Mouse (Mus musculus) gastrocnemius, postnatal 36 days (tissue): Measurements from ENCODE around the gene Ankrd52. TPM values are rescaled to one million over a fixed set of nuclear protein-coding genes. Genes with fewer than 3 reads are reported as not detected.
"Not testable (repeated sequence)": the region's sequence is repeated elsewhere in the genome, so short reads cannot be mapped to it uniquely, and the experiment has no call there.

Source experiments
- DNase-seq, 2 experiments: peaks; one replicate each; pipeline ENCODE4 v3.0.0; 2022
- intact Hi-C: fragments of 180-260 bp; cut with DNase I; formaldehyde crosslinking; loops from one replicate; pipeline ENCODE4 v1.15.1; 2025
- long read RNA-seq, 2 experiments: library from polyadenylated mRNA; stranded (forward); transcript quantifications; one replicate each; pipeline ENCODE4 v2.0.0; 2021
- total RNA-seq, 2 experiments: library from RNA; stranded (reverse); gene quantifications; 2 replicates each; pipeline ENCODE4 v1.2.3; 2021

The Ankrd52 gene
- total RNA-seq = 10 to 100 TPM; 50.5 to 55.7 TPM
- long read RNA-seq, experiment 1, partial matches to known transcripts = 1 of 15 reads
- long read RNA-seq, experiment 1, other reads (novel, unspliced or antisense) = 14 of 15 reads
- long read RNA-seq, experiment 2, full-length matches to known transcripts = 1 of 17 reads
- long read RNA-seq, experiment 2, partial matches to known transcripts = 1 of 17 reads
- long read RNA-seq, experiment 2, other reads (novel, unspliced or antisense) = 15 of 17 reads

- intact Hi-C loops = loop anchor here (5.0 kb wide), 1 partner anchor 39 kb away; the partner anchor contains the start of gene Cs
- DNase-seq = peak; percentile 83 to 87
Measured at GRCm38 (mm10) chr10:128376455-128377211, at the start of gene Ankrd52. Gene Ankrd52 (plus strand): TSS chr10:128377115.

GRCm38 (mm10) chr10:128327610-128328009 lies 49.3 kb upstream of the Ankrd52 start:
- intact Hi-C loops = no loop called here
- DNase-seq = no peak

- DNase-seq, intact Hi-C loops: not testable (repeated sequence)
Measured at GRCm38 (mm10) chr10:128332358-128333249, 44.3 kb upstream of the Ankrd52 start.

- intact Hi-C loops = loop anchor here (2.0 to 5.0 kb wide), 2 partner anchors 42 to 121 kb away; partner anchors contain the start of gene Ankrd52
- DNase-seq = peak; percentile 64 to 70
Measured at GRCm38 (mm10) chr10:128335582-128335981, 41.3 kb upstream of the Ankrd52 start.

- intact Hi-C loops = loop anchor here (5.0 kb wide), 1 partner anchor 41 kb away; the partner anchor contains the start of gene Ankrd52
- DNase-seq = no peak
Measured at GRCm38 (mm10) chr10:128336195-128336594, 40.7 kb upstream of the Ankrd52 start.

- intact Hi-C loops = loop anchor here (5.0 kb wide), 1 partner anchor 41 kb away; the partner anchor contains the start of gene Ankrd52
Measured at GRCm38 (mm10) chr10:128336597-128336996, 40.3 kb upstream of the Ankrd52 start.

GRCm38 (mm10) chr10:128337306-128338181 lies 39.4 kb upstream of the Ankrd52 start, which contains the start of gene Cs:
Gene Cs (plus strand): TSS chr10:128337734.
- intact Hi-C loops = loop anchor here (5.0 kb wide), 1 partner anchor 40 kb away; the partner anchor contains the start of gene Ankrd52
- DNase-seq = peak; percentile 95 to 98

More at GRCm38 (mm10) chr10:128336597-128336996, 40.3 kb upstream of the Ankrd52 start:
- no peak for DNase-seq

GRCm38 (mm10) chr10:128338415-128338814 lies 38.5 kb upstream of the Ankrd52 start:
- DNase-seq = no peak
- intact Hi-C loops = loop anchor here (5.0 kb wide), 1 partner anchor 39 kb away; the partner anchor contains the start of gene Ankrd52

- no peak for DNase-seq
- intact Hi-C loops = loop anchor here (5.0 kb wide), 1 partner anchor 38 kb away; the partner anchor contains the start of gene Ankrd52
Measured at GRCm38 (mm10) chr10:128338948-128339347, 38.0 kb upstream of the Ankrd52 start.

- DNase-seq = no peak
- intact Hi-C loops = no loop called here
Measured at GRCm38 (mm10) chr10:128340257-128340656, 36.7 kb upstream of the Ankrd52 start.

- no peak for DNase-seq
- intact Hi-C loops = no loop called here
Measured at GRCm38 (mm10) chr10:128343436-128343835, 33.5 kb upstream of the Ankrd52 start.

- DNase-seq = peak; percentile 64 to 72
- intact Hi-C loops = no loop called here
Measured at GRCm38 (mm10) chr10:128344568-128345275, 32.2 kb upstream of the Ankrd52 start.

- intact Hi-C loops = no loop called here
- DNase-seq = no peak
Measured at GRCm38 (mm10) chr10:128347541-128347940, 29.4 kb upstream of the Ankrd52 start.

GRCm38 (mm10) chr10:128358796-128359195 lies 18.1 kb upstream of the Ankrd52 start:
- no peak for DNase-seq
- intact Hi-C loops = no loop called here

GRCm38 (mm10) chr10:128359226-128359625 lies 17.7 kb upstream of the Ankrd52 start:
- no peak for DNase-seq
- intact Hi-C loops = no loop called here

GRCm38 (mm10) chr10:128361836-128362235 lies 15.1 kb upstream of the Ankrd52 start:
- no peak for DNase-seq
- intact Hi-C loops = no loop called here

GRCm38 (mm10) chr10:128362568-128362967 lies 14.3 kb upstream of the Ankrd52 start:
- no peak for DNase-seq
- intact Hi-C loops = no loop called here

- intact Hi-C loops = no loop called here
- DNase-seq = no peak
Measured at GRCm38 (mm10) chr10:128367899-128368401, 9.0 kb upstream of the Ankrd52 start.
